Mouse (Mus musculus) mouse trophoblast stem cell (cell line): ENCODE measurements around the gene Taf1d.
"Not testable (repeated sequence)": the region's sequence is repeated elsewhere in the genome, so short reads cannot be mapped to it uniquely, and the experiment has no call there.

Source experiments
- in situ Hi-C, 2 experiments: fragments of 300-500 bp; cut with MseI, MboI; formaldehyde crosslinking; loops; 2 replicates in 1 of 2; 3 replicates in 1 of 2; pipeline ENCODE4 v1.15.1; 2025

Gene Taf1d

DNA sequence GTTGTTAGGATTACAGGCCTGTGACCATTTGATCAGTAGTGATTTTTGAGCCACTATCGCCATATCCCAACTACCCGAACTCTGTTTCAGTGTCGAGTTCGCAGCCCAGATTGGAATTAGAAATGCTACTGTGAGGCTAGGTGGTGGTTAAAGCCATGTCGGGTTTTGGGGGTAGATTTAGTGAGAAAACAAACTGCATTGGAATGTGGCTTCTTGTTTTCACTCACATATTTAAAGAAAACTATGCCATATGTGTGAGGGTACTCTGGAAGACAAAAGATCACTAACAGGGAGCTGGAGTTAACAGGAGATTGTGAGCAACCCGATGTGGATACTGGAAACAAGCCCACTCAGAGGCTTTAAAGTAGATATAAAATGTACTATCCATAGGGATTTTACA lies 1.2 kb downstream of the Taf1d start:
- in situ Hi-C loops, result no loop called here

GRCm38 (mm10) chr9:15308254-15308653 lies 2.2 kb downstream of the Taf1d start:
- in situ Hi-C loops, result no loop called here

- in situ Hi-C loops, result no loop called here
Measured at GRCm38 (mm10) chr9:15309425-15309824, 3.4 kb downstream of the Taf1d start.

DNA sequence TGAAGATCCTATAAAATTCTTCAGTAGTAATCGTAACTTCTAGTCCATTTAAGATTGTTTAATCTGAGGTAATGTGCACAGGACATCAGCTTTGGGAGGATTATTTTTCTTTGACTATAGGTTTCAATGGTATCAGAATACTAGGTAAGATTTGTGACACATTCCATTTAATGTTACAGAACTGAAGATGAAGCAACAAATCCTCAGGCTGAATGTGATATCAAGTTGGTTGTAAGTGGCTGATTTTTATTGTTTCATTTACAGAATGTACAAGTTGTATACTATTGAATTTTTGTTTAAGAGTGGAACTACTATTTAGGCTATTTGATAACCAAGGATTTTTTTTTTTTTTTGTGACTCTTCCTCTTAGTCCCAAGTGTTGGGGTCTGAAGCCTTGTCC lies 4.2 kb downstream of the Taf1d start:
- in situ Hi-C loops, result no loop called here

- in situ Hi-C loops, result no loop called here
Measured at GRCm38 (mm10) chr9:15312054-15312735, 6.2 kb downstream of the Taf1d start.

DNA sequence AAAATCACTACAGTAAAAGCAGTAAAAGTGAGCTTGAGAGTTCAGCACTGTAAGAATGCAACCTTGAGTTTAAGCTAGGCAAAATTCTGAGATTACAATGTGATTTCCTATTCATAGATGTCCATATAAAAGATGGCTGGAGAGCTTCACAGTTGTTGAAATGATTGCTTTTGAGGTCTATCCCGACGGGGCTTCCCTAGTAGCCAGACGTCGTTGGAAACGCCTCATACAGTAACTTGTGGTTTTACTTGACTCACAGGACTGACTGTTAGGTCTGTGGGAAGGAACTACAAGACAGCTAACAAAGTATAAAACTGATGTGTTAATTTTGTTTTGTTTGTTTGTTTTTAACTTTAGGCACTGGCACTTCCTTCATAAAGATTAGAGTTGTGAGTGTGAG lies 7.6 kb downstream of the Taf1d start:
- in situ Hi-C loops, result no loop called here

GRCm38 (mm10) chr9:15314619-15315018 lies 8.6 kb downstream of the Taf1d start:
- in situ Hi-C loops, result no loop called here

DNA sequence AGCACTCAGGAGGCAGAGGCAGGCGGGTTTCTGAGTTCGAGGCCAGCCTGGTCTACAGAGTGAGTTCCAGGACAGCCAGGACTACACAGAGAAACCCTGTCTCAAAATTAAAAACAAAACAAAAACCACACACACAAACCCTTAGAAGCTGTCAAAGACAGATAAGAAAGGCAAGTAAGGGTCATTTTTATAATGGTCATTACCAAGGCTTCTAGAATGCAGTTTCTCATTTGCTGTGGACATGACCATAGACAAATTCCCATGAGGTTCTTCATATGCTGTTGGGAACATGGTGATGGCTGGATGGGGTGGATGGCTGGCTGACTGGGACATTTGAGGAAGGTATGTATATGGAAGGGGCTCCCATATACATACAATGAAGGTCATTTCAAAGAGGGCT lies 10.3 kb downstream of the Taf1d start:
- in situ Hi-C loops, result not testable (repeated sequence)

DNA sequence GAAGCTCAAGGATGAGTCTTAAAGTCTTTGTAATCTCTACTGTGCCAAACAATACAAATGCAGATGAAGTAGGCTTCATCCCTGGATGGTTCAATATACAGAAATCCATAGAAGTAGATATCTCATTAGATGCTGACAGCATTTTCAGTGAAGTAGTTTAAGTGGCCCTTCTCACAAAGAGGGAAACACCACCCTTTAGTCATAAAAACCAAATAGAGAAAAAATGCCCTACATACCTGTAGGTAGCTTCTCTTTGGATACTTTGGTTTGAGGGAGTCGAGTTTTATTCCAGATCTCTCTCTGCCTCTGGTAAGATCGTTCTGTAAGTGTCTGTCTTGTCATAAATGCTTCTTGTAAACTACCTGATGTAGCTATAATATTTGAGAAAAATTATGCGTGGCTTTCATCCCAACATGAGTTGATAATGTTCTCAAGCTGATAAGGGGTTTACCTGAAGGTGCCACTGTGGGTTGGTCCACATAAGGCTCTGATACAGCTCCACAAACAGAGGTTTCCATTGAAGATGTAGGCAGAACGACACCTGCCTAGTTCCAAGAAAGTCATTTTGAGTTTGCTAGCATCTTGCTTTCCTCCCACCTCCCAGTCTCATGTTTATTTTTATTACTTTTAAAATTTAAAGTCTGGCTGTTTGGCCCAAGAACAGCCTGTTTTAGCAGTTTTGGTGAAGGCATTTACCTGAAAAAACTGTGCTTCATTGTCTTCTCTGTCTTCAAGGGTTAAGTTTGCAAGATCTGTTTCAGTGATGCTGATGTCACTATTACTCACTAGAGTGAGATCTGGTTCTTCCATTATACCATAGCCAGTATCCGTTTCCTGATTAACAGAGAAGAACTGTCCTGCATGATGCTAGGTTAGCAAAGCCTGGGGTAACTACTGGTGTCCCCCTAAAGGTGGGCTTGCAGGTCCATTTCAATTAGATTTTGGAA lies 11.5 kb downstream of the Taf1d start:
- in situ Hi-C loops, result no loop called here

DNA sequence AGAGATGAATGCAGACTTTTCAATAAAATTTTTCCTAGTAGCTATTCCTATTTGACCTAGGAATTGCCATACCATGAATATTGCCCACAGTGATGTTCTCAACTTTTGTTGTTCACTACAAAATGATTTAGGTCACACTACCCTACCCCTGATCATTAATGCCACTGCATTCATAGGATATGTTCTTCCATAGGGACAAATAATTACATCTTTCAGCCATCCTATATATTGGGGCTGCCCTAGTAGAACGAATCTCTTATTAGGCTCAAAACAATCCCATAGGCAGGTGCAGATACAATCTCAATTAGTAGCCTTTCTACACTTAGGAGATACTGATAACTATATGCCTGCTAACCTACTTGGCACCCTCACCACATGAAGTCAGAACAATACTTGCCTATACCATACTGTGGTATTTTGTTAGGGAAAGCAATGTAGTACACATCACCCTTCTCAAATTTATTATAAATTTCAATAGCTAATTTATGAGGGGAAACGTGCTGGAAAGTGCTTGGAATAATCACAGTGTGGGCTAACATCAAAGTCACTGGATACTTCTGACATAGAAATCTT lies 12.2 kb downstream of the Taf1d start:
- in situ Hi-C loops, result no loop called here

DNA sequence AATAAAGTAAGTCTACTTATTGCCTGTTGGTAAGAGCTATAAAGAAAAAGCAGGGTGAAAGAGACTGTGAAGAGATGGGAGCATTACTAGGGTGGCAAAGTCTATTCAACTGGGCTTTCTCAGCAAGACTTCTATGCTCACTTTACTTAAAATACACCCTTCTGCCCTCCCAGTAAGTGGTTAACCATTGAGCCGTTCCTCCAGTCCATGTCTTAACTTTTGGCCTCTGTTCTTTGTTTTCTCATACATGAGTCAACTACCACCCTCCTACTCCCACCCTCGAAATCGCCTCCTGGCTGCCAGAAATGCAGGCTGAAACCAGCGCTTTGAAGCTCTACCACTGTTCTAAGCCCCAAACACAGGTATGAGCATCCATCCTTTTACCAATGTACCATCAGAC lies 31.8 kb downstream of the Taf1d start:
- in situ Hi-C loops, result no loop called here

DNA sequence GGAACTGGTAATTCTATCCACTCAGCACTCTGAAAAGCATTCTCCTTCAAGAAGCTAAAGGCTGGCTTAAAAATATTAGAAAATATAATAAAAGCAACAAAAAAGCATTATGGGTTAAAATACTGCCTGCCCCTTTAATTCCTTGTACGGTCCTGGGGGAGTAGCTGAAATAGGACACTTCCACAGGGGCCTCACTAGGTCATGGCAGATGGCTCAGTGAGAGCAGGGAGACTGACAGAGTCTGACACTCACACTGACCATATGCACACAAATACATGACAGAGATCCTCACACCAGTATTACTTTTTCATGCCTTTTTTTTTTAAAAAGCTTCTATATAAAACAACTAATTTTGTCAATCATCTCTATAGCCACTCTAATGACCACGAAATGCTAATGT lies 43.9 kb downstream of the Taf1d start:
- in situ Hi-C loops, result no loop called here

DNA sequence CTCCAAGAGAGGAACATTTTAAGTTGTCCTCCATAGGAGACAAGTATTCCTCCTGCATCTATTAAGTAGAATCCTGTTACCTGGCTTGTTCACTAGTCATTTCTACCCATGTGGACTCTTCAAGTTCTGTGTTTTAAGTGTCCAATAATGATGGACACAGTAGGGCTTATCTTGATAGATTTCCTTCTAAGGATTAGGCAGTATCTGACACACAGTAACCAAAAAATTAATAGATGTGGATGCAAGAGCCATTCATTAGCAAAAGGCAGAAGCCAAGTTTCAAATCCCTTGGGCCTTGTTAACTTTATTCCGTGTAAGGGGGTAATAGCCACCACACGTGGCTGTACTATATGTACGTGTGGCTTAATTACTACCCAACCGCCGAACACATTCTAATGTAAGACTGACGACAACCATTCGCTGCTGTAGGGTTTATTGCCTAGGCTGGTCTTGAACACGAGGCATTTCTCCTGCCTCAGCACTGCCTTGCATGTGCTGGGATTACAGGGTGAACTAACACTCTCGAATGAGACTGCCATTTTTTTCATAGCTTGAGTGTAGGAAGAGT lies 51.0 kb downstream of the Taf1d start:
- in situ Hi-C loops, result no loop called here

GRCm38 (mm10) chr9:15357484-15358275 lies 51.7 kb downstream of the Taf1d start, which contains the start of gene Cep295:
Gene Cep295 (minus strand): TSS chr9:15357788.
- in situ Hi-C loops, result no loop called here

GRCm38 (mm10) chr9:15364843-15365242 lies 58.8 kb downstream of the Taf1d start:
- in situ Hi-C loops, result loop anchor here in 1 of 2 experiments (10.0 kb wide), 1 partner anchor 320 kb away; no protein-coding TSS in a partner anchor

DNA sequence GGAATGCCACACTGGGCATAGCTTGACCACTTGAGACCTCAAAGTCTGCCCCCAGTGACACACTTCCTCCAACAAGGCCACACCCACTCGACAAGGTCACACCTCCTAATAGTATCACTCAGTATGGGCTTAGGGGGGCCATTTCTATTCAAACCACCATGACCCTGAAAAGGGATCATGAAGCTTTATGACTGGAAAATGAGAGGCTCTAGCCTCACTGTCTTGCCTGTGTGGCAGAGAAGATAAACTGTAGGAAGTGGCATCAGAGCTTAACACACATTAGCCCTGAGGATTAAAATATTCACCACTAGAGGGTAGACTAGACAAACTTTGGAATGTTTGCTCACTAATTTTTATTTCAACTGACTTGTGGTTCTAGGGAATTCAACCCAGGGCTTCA lies 59.8 kb downstream of the Taf1d start:
- in situ Hi-C loops, result loop anchor here in 1 of 2 experiments (10.0 kb wide), 1 partner anchor 319 kb away; no protein-coding TSS in a partner anchor

- in situ Hi-C loops, result loop anchor here in 1 of 2 experiments (10.0 kb wide), 1 partner anchor 319 kb away; no protein-coding TSS in a partner anchor
Measured at GRCm38 (mm10) chr9:15366260-15366659, 60.2 kb downstream of the Taf1d start.
